Mouse (Mus musculus): ENCODE data around the gene Zfp639. TPM values are rescaled to one million over a fixed set of nuclear protein-coding genes. Genes with fewer than 3 reads are reported as not detected.

Gene Zfp639
- 10 to 100 TPM; 28.7 to 32.4 TPM for total RNA-seq (2021)
- long read RNA-seq, experiment 1, transcript Zfp639-202 (7 exons, 1,988 nt), result major isoform, 40 of 83 reads
- long read RNA-seq, experiment 1, transcript Zfp639-205 (7 exons, 2,211 nt), result minor isoform, 6 of 83 reads
- long read RNA-seq, experiment 1, partial matches to known transcripts, result 6 of 83 reads
- long read RNA-seq, experiment 1, other reads (novel, unspliced or antisense), result 29 of 83 reads
- long read RNA-seq, experiment 2, transcript Zfp639-202 (7 exons, 1,988 nt), result major isoform, 17 of 36 reads
- long read RNA-seq, experiment 2, partial matches to known transcripts, result 1 of 36 reads
- long read RNA-seq, experiment 2, other reads (novel, unspliced or antisense), result 15 of 36 reads

DNA sequence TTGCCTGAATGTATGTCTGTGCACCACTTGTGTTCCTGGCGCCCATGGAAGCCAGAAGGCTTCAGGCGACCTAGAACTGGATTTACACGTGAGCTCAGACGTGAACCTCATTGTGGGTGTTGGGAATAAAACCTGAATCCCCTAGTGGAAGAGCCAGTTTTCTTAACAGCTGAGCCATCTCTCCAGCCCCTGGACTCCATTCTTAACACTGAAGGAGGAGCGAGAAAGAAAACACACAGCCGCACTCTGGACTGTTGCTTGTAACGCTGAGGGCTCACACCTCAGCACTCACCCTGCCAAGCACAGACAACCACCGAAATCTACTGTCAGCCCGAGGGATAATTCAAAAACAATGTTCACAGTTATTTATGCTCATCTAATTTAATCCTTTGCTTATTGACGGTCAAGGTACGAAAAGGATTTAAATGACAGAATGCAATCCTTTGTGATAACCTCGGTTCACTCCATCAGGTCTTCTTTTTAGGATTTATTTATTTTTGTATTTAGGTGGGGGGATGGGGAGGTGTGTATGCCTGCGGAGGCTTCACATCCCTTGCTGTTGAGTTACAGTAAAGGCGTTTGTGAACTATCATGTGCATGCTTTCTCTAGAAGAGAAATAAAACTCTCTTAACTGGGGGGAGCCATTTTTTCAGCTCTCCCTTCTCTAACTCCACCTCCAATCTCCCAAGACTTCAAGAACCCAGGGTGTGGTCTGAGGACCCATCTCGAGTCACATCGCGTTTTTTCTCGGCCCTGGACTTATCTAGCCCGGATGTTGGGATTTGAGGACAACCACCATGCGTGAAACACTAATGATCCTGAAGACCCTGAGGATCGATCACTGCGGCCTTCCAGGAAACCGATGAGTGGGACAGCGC lies at the start of gene Zfp639:
Gene Zfp639, plus strand, starts transcription at position 764 of the 879 bp plus-strand sequence.
- DNase-seq (ENCODE audit: low spot score), result no peak

DNA sequence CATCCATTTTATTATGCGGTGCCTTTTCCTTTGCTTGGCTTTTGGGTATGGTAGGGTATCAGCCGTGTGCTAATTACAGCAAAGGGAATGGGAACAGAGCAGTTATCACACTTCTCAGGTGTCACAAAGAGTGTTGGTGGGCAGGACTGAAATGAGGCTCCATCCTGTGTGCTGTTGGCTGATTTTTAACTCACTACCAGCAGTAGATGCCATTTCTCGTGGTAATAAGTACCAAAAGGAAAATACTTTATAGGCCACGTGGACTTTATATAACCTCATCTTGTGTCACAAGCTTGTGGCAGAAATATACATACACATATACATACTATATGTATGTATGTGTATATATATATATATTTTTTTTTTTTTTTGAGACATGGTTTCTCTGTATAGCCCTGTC lies 42.7 kb upstream of the Zfp639 start:
- no peak for DNase-seq (ENCODE audit: low spot score)

DNA sequence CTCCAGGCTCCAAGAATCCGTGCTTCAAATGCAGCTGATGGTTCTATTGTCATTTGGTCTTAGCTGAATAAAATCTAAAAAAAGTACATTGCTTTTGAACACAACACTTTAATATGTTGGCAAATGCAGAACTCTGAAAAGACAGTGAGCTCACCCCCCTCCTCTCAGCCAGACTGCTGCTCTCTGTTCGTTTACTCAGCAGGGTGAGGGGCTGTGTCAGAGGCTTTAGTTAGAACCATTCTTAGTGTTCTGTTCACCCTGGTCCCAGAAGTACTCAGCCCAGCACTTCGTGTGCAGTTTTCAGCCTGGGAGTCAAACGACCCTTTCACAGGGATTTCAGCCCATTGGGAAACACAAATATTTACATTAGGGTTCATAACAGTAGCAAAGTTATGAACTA lies 41.6 kb upstream of the Zfp639 start:
- no peak for DNase-seq (ENCODE audit: low spot score)

DNA sequence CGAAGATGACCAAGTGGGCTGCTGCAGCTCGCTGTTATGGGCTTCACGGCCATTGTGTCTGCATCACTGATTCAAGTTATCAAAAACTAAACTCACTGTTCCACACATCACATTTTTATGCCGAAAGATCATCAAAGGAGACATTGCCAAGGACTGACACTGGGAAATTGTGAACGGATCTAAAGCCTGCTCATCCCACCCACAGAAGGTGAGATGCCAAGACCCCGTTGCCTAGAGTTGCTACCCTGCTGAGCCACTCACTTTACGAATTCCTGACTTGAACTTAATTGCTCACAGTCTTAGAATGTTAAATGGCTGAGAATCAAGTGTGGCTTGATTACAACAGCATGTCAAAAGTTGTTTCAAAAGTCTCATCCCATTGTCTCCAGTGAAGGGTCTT lies 39.6 kb upstream of the Zfp639 start:
- DNase-seq (ENCODE audit: low spot score), result no peak

DNA sequence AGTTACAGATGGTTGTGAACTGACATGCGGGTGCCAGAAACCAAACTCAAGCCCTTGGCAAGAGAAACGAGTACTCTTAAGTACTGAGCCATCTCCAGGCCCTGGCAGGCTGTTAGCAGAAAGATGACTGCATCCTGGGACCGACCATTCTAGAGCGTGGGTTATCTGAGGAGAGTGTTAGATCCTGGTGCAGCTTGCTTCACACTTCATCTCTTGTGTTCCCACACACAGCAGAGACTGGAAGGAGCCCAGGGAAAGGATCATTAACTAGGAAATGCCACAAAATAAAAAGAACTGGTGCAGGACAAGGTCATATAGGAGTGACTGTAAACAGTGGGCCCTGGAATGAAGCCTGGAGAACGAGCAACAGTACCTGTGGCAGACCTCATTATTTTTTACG lies 39.0 kb upstream of the Zfp639 start:
- DNase-seq (ENCODE audit: low spot score), result peak; percentile 18

DNA sequence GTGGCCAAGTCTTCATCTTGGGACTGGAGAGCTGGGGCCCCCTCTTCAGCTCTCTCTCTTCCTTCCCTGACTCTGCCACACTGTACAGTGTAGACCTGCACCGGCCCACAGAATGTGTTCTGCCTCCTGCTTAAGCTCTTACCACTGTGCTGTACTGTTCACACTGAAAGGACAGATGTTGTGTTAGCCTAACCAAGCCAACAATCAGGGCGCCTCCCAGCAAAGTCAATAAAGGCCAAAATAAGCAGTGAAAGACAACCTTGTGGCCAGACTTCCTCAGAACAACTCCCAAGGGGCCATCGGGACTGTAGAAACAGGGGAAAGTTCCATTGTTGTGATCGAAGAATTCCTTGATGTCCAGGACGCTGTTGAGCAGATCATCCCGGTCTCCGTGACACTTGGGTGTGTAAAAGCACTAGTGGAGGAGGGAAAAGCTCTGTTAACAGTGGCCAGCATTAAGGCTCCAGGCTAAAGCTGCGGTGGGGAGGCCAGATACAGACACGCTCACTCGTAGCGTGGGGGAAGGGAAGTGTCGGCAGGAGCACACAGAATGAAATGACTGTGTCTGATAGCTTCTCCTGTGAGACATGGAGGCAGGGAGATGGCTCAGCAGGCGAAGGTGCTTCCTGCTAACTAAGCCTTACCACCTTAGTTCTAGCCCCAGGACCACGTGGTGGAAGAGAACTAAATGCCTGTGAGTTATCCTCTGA lies 37.7 kb upstream of the Zfp639 start:
- no peak for DNase-seq (ENCODE audit: low spot score)

DNA sequence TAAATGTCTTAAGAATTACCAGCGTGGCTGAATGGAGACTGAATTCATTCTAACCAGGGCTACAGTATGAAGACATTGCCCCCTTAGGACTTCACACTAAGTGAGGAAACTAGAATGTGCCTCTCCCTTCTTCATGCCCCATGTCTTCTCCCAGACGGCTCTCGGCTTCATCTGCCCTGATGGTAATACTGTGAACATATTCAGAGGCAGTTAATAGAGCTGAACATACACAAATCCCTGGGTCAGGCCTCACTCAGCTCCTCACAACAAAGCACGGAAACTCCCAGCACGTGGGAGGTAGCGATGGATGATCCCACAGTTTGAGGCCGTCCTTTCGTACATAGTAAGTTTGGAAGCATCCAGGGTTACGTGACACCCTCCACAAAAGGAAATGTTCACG lies 36.9 kb upstream of the Zfp639 start:
- DNase-seq (ENCODE audit: low spot score), result no peak

DNA sequence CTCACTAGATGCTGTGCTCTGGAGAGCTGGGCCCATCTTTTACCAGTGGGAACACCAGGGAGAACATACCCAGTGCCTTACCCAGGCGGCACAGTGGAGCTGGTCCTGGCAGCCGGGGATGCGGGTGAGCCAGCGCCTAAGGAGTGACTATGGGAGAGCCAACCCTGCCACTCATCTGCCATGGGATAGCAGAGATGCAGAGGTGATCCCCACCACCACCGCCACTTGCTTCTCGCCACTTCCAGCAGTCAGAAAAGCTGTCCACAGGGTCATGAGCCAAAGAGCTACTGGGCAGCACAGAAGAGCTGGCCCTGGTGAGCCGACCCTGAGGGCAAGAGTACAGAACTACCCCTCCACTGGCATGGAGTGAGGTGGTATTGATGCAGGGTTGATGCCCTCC lies 30.1 kb upstream of the Zfp639 start:
- no peak for DNase-seq (ENCODE audit: low spot score)

DNA sequence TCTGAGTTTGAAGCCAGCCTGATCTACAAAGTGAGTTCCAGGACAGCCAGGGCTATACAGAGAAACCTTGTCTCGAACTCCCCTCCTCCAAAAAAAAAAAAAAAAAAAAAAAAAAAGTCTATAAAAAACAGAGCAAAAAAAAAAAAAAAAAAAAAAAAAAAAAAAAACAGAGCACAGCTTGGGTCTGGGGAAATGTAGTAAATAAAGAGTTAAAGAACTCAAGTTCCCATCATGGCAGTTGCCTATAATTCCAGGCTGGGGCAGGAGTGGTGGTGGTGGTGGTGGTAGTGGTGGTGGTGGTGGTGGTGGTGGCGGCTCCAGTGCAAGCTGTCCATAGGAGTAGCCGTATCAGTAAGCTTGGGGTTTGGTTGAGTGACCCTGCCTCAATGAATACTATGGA lies 27.0 kb upstream of the Zfp639 start:
- no peak for DNase-seq (ENCODE audit: low spot score)

DNA sequence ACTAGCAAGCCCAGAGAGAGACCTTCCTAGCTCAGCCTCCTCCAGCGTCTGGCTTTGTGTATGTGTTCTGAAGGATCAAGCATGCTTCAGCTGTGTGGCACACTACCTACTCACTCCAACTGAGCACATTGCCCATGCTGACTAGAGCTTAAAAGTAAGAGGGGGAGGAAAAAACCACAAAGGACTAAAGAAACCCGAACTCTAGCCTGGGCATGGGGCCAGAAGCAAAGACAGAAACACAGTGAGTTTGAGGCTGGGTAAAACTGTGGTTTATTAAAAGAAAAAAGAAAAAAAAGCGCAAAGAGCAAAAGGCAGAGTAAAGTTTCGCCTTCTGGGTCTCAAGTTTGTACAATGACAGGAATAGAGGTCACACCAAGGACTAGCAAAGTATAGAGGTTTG lies 23.5 kb upstream of the Zfp639 start:
- DNase-seq (ENCODE audit: low spot score), result no peak

DNA sequence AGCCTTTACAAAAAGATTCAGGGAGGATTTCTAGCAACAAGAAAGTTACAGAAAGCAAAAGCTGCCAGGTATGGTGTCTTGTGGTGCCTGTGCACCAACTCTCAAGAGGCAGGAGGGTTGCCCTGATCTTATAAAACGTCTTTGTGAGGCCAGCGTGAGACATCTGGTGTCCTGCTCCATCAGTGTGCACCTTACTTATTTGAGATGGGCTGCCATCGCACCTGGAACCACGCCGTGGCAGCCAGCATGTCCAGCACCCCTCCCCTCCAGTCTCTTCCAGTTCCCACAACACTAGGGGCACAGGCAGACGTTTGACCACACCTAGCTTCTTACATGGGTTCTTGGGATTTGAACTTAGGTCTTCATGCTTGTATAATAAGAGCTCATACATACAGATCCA lies 21.9 kb upstream of the Zfp639 start:
- no peak for DNase-seq (ENCODE audit: low spot score)

DNA sequence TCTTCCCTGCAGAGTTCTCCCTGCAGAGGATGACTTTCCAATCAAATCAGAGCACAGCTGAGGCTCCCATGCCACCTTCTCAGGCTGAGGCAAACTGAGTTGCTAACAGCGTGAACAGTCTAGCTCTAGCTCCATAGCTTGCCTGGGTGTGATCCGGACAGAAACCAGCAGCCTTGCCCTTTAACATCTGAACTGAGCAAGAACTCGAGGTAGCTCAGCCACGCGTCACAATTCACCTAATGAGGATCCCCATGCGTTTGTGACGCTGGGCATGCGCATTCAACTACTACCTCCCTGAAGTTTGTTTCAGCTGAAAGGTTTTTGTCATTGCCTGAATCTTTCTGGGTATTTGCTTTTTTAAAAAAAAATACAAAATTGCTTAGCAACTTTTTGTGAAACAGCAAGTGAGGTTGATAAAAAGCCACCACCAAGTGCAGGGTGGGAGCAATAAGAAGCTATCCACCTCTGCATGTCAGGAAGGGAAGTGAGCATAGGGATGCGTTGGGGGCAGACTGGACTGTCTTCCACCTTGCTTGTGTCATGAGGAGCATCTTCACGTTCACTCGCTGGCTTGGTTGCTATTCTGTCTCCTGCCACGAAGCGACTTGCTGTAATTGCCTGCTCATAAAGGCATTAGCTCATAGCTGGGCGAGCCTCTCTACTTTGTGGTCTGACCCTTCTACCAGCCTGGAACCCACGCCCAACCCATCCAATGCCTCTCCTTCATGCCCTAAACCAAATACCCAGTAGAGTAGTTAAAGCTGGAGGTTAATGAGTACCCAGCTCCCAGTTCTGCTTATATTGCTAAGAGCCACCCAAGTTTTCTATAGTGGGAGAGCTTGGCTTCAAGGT lies 19.8 kb upstream of the Zfp639 start:
- no peak for DNase-seq (ENCODE audit: low spot score)

DNA sequence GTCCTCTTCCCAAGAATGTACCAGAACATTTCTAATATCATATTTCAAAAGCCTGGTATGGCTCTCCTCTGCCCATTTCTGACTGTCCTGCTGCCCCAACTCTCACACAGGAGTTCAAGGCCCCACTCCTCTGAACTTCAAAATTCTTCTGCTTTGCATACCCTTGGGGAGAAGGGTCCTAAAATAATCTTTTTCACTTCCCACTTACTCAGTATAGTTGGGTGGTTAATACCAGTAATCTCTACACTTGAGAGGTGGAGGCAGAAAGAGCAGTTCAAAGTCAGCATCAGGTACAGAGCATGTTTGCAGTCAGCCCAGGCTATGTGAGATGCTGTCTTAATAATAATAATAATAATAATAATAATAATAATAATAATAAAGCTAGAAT lies 19.1 kb upstream of the Zfp639 start:
- DNase-seq (ENCODE audit: low spot score), result no peak

DNA sequence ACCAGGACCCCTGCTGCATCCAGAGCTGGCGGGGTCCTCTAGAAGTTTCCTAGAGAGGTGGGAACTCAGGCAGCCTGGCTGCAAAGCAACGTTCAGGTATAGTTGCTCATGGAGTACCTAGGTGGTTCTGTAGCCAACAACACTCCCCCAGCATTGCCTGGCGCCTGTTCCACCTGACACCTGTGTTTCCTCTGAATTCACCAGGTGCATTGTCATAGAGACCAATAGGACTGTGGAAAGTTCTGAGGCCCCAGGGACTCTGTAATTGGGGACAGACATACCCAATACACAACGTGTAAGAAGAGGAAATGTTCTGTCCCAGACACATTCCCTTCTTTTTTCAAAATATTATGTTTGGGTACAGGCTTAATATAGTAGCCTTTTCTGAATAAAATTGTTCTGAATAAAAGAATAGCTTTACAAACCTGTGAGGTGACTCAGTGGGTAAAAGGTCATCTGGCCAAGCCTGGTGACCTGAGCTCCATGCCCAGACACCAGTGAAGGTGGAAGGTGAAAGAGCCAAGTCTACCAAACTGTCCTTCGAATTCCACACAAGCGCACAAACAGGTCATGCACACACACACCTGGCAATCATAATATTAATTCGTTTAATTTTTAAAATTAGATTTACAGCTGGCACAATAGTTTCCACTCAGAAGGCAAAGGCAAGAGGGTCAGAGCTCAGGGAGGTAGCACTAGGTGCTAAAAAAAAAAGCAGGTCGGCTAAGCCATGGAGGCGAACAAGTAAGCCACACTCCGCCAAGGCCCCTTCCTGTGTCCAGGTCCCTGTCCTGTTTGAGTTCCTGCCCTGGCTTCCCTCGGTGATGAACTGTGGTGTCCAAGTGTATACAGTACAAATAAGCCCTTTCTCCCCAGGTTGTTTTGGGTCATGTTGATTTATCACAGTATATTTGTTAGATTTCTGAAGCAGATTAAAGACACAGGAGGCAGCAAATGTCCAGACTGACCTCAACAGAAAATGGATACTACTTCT lies 17.7 kb upstream of the Zfp639 start, which contains the start of gene Kcnmb3:
Gene Kcnmb3, minus strand, starts transcription at position 135 of the 994 bp plus-strand sequence.
- DNase-seq (ENCODE audit: low spot score), result no peak

DNA sequence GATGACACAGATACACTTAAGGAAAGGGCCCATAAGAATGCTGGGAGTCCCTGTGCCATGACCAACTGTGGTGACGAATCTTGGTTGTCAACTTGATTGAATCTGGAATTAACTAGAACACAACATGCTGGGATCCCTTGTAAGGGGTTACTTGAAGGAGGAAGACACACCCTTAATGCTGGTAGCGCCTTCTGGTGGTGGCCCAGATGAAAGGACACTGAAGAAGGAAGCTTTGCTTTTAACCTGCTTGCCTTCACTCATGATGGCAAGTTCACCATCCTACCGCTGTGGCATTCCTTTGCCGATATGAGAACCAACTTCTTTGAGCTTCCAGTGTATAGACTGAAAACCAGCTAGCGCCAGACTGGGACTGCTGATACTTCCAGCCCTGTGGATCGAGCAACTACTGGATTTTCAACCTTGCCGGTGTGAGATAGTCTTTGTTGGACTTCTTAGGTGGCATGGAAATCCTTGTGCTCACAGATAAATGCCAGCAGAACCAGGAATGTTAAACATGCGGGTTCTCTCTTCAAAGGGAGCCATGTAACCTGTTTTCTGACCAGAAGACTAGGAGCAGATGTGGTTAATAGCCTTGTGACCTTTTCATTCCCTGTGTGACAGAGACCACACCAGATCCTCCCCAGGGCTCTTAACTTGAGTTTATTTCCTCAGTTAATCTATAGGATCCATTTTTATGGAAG lies 15.5 kb upstream of the Zfp639 start:
- DNase-seq (ENCODE audit: low spot score), result no peak

DNA sequence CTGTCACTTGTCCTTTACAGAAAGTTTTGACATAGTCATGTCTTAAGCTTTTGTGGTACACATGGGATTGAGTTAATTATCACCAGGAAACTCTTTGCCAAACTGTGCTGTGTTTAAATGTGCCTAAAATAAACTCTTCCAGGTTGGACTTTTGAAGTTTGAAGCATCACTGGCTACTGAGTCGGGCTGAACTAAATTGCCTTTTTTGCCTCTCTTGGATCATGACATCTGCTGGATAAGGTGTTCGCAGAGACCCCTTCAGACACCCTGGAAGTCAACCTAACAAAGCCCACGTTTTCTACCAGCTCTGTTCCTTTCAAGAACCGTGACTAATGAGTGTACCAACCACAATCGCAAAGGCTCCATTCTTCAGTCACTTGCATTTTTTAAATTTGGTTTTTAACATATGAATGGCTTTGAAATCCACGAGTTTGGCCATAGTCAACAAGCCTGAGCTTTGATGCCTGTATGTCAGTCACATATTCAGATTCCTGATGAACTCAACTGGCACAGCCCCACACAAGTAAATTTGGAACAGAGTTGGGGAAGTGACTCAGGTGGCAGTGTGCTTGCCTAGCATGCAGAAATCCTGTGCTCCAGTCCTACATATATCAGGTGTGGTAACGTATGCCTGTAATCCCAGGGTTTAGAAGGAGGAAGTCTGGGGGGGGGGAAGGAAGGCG lies 14.8 kb upstream of the Zfp639 start:
- no peak for DNase-seq (ENCODE audit: low spot score)

DNA sequence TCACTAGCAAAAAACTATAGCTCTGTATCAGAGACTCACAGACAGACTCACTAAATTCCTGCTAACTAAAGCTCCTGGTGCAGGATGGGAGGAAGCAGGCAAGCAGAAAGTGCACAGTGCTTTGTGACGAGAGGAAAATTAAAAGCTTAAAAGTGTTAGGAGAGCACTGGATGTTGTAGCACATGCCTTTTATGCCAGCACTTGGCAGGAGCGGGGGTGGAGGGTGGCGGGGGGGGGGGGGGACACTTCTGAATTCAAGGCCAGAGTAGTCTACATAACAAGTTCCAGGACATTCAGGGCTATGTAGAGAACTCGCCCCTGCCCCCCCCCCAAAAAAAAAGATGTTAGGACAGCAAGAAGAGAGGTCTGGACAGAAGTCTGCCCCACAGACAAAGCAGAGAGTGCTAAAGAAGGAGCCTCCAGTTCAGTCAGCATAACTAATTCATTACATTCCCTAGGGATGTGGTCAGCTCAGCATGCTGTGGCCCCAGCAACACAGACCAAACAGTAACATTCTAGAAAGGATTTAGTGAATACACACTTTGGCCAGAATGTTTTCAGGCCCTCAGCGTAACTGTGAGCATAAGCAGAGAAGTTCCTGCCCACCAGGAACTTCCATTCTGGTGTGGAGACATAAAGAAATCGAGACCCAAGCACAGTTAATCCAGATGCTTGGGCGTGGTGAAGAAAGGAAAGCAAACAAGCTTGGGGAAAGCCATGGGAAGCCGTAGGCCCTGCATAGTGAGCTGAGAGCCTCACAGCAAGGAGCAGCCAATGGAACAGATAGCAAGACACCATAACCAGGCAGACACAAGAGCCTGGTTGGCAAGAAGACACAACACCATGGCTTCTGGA lies 14.0 kb upstream of the Zfp639 start:
- no peak for DNase-seq (ENCODE audit: low spot score)

DNA sequence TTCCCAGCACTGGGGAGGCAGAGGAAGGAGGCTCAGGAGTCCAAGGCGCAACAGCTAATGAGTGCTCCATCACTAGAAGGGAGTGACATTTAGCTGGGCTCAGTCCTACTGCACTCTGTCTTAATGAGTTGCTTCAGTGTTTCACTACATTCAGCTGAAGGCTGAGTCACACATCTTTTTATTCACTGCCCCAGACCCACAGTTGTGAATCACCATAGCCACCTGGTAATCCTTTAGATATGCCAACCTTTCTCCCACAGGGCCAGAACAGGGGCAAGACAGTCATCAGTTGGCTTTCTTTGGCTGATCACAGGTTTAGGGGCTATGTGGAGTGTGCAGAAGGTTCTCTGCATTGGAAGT lies 13.4 kb upstream of the Zfp639 start:
- no peak for DNase-seq (ENCODE audit: low spot score)

Measured in gastrocnemius, adult 18-20 months (tissue).